Mouse (Mus musculus): Measurements from ENCODE around the gene Golm1.
A peak's percentile ranks its signal among the peaks of the same experiment; 100 is the strongest.
"Not testable (repeated sequence)": the region's sequence is repeated elsewhere in the genome, so short reads cannot be mapped to it uniquely, and the experiment has no call there.

Golm1 gene

GRCm38 (mm10) chr13:59592058-59592457, 83.6 kb downstream of the Golm1 start:
- DNase-seq (ENCODE audit: low read depth, low spot score) = not testable (repeated sequence)

- no peak for DNase-seq (ENCODE audit: low read depth, low spot score)
These were observed 84.9 kb downstream of the Golm1 start for GRCm38 (mm10) chr13:59590691-59591090.

GRCm38 (mm10) chr13:59589672-59590071, 85.9 kb downstream of the Golm1 start:
- no peak for DNase-seq (ENCODE audit: low read depth, low spot score)

- DNase-seq (ENCODE audit: low read depth, low spot score) = no peak
These were observed 88.4 kb downstream of the Golm1 start for GRCm38 (mm10) chr13:59587201-59587600.

GRCm38 (mm10) chr13:59585648-59586005, 90.0 kb downstream of the Golm1 start:
- peak; percentile 16 for DNase-seq (ENCODE audit: low read depth, low spot score)

DNA sequence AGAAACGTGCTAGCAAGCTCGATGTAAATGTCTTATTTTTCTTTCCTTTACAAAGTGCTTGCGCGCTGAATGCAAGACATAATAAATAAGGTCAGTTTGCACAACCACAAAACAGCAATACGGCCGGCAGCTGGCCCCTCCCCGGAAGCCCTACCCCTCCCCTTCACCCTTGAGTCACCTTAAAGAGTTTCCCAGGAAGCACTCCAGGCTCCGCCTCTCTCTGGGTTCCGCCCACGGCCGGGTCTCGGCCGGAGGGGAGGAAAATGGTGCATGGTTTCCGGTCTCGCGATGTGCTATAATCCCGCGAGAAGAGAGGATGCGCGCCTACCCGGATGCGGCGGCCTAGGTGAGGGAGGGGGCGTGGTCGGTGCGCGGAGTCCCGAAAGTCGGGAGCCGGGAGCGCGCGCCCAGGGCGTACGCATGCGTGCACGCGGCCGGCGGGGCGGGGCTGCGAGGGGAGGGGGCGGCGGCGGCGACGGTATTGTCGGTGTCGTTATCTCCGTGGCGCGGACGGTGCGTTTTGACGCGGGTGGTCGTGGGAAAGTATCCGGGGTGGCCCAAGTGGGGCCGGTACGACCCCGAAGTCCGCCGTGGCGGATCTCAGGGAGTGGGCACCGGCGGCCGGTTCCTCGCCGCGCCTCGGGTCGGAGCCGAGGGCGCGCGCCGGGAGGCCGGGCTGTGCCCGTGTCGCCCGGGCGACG, 90.5 kb downstream of the Golm1 start, which contains the start of the genes Agtpbp1 and Naa35:
Gene Agtpbp1 (minus strand): TSS at position 281 of the 701 bp plus-strand sequence.
Gene Naa35 (plus strand): TSS at position 313 of the 701 bp plus-strand sequence.
- DNase-seq (ENCODE audit: low read depth, low spot score) = peak; percentile 99

Data from retina, postnatal 7 days (tissue).